Mouse (Mus musculus) naive thymus-derived CD4-positive, alpha-beta T cell, adult 2 months (primary cell): Measurements from ENCODE around the gene Gtf2i.

Experiments used
- DNase-seq: peaks from one replicate; pipeline ENCODE4 v3.0.0-alpha.2; 2011; ENCODE audit warnings: low read depth

Gtf2i gene

DNA sequence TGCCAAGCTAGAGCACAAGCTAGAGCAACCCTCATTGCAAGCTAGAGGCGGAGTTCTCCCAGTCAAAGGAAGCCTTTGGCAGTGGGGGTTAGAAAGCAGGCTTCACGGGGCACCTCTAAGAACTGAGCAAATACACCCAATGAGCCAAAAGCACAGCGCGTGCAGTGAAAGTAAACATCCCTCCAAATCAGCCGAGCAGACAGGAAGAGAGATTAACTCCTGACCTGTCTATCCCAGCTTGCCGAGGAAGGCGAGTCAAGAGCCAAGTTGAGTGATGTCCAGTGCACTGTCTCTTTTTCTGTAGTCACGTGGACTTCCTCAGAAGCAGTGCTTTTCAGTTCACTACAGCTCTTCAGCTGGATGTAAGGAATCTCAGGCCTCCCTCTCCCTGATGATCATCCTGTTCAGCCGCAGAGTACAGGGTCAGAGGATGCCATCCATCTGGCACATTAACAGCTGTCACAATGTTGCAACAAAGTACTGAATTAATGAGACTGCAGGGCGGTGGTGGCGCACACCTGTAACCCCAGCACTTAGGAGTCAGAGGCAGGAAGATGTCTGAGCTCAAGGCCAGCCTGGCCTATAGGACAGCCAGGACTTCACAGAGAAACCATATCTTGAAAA, 104.5 kb downstream of the Gtf2i start:
- DNase-seq, result no peak

DNA sequence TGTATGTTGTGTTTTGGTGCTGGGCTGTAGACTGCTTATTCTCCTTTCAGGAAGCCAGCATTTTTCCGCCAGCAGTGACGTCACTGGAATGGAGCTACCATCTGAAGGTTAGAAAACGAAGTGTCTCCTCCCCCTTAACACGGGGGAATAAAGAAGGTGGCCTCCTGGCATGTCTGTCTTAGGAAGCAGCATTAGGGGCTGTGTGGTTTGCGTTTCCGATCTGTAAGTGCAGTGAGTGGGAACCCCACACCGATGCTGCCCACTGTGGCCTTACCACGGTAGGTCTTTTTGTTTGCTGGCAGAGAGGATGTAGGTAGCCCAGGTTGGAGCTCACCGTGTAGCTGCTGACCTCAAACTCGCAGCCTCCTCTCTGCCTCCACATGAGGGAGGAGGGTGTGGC, 107.8 kb downstream of the Gtf2i start:
- DNase-seq, result peak; percentile 22

DNA sequence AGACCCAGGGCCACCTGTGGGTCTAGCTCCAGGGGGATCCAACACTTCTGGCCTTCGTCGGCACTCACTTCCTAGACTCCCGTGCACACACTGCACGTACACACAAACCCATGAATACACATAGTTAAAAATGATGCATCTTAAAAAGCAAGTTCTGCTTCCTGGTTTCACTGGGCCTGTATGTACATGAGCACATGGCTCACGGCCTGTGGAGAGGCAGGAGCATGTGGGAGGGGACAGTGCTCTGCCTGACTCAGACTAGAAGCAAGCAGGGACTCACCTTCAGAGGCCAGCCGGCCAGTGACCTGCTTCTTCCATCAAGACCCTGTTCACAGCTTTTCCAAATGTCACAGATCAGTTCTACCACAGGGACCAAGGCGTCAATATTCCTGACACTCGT, 120.9 kb downstream of the Gtf2i start:
- no peak for DNase-seq

DNA sequence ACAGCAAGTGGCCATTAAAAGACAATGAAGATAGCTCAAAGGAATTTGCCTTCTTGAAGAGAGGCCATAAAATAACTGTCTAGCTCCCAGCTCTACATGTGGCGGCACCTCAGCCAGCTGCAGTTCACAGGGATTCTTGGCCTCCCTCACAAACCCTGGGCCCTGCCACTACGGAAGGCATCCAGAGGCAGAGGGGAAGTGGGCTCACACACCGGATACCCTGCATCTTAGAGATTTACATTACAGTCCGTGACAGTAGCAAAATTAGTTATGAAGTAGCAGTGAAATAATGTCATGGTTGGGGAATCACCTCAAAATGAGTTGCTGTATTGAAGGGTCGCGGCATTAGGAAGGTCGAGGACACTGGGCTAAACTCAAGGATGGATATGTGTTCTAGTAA, 126.0 kb downstream of the Gtf2i start:
- DNase-seq, result peak; percentile 70
